Mouse (Mus musculus): ENCODE data around the gene Ctdsp1. TPM values are rescaled to one million over a fixed set of nuclear protein-coding genes. Genes with fewer than 3 reads are reported as not detected.

Gene Ctdsp1
- polyA plus RNA-seq, 1 experiment = 395 TPM

DNA sequence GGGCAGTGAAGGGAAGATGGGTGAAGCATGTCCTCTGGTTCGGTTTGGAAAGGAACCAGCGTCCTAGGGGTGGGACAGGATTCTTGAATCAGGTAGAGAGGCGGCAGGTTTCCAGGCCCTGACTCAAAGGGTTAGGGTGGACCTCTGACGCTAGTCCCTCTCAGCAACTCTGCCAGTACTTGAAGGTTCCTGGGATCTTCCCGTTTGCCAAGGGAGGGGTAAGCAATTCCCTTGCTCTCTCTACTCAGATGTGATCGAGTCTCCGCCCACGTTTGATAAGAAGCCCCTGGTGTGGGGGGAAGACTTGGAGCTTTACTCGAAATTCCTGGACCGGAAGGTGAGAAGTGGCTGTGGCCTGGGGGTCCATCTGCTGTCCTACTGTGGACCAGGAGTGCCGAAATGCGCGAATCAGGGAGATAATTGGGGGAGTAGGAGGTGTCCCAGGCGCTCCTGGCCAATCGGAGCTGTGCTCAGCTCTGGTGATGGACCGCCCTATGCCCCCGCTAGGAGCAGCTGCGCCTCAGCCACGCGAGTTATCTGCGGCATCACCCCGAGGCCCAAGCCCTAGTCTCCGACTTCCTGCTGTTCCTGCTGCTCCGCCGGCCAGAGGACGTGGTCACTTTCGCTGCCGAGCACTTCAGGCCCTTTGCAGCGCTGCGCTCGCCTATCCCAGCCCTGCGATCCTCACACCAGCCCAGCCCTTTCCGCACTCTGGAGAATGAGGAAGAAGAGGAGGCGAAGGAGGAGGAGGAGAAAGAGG is 23.2 kb upstream of the Ctdsp1 start:
- no peak for TF ChIP-seq GATA1 (IDR thresholded peaks at IDR 0.05; ENCODE audit: low read length)

DNA sequence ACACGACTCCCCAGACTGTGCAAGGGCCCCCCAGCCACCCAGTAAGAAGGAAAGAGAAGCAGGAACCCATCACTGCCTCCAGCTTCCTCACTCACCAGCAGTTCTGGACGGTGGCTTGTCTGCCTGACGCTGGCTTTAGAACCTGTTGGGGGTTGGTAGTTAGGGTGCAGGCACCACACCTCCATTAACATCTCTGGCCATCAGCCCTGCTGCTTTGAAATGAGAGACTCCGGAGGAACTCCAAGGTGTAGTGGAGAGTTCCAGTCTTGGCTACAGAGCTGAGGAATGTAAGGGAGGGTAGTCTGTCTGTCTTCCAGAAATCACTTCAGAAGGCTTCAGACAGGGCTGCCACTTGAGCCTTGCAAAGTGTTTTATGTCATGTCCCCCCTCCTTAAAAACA is 21.3 kb upstream of the Ctdsp1 start:
- no peak for TF ChIP-seq GATA1 (IDR thresholded peaks at IDR 0.05; ENCODE audit: low read length)

DNA sequence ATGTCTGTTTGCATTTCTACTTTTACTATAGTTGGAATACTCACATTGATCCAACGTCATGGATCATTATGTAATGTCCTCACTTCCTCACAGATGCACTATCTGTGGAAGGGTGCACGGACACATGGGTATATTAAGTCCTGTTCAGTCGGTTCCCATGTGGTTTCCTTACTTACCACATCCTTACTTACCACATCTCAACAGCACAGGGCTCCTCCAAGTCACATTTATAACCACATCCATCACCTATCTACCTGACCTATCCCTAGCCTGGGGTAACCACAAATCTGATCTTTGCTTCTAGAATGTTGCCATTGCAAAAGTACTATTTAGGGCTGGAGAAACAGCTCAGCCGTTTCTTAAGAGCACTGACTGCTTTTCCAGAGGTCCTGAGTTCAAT is 17.9 kb upstream of the Ctdsp1 start:
- TF ChIP-seq GATA1 (IDR thresholded peaks at IDR 0.05; ENCODE audit: low read length) = no peak

DNA sequence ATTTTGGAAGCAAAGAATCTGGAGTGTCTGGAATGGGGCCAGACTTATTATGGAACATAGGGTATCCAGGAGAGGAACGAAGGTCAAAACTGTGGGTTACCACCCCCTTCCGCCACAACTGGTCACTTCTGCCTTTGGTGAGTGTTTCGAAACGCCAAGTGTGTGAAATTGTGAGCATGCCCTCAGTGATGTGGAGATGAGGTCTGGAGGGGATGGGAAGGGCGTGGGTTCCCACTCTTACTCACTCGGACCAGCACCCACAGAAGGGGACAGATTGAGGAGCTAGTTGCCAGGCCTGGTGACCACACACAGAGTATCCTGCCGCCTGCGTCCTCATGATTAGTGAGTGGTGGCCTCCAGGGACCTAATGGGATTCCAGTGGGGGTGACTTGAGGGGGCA is 16.3 kb upstream of the Ctdsp1 start, which contains the start of gene Slc11a1:
TSS of gene Slc11a1 (plus strand) at position 216 of the 400 bp plus-strand sequence.
- no peak for TF ChIP-seq GATA1 (IDR thresholded peaks at IDR 0.05; ENCODE audit: low read length)

DNA sequence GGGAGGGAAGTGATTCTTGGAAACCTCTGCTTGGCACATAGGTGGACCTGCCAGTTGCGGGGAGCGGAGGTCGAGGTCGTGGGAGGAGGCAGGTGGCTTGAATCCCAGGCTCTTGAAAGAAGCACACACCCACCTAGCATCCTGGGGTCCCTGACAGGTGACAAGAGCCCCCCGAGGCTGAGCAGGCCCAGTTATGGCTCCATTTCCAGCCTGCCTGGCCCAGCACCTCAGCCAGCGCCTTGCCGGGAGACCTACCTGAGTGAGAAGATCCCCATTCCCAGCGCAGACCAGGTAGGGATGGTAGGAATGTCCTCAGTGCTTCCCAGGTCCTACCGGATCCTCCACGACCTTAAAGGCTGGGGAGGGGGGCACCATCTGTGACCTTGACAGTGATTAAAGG is 15.7 kb upstream of the Ctdsp1 start:
- no peak for TF ChIP-seq GATA1 (IDR thresholded peaks at IDR 0.05; ENCODE audit: low read length)

DNA sequence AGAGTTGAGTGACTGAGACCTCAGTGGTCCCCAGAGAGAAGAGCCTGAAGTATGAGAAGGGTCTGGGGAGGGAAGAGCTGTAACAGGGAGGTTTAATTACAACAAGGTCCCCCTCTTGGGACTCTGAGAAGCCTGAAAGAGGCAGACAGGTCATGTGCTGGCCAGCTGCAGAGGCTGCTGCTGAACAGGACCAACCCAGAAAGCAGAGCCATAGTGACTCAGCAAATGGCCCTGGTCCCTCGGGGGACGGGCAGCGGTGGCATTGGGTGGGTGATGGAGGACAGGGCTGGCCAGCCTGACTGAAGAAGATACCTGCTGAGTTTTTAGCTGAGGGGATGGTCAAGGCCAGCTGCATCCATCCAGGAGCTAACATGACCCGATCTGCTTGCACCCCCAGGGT is 14.9 kb upstream of the Ctdsp1 start:
- TF ChIP-seq GATA1 (IDR thresholded peaks at IDR 0.05; ENCODE audit: low read length) = no peak

DNA sequence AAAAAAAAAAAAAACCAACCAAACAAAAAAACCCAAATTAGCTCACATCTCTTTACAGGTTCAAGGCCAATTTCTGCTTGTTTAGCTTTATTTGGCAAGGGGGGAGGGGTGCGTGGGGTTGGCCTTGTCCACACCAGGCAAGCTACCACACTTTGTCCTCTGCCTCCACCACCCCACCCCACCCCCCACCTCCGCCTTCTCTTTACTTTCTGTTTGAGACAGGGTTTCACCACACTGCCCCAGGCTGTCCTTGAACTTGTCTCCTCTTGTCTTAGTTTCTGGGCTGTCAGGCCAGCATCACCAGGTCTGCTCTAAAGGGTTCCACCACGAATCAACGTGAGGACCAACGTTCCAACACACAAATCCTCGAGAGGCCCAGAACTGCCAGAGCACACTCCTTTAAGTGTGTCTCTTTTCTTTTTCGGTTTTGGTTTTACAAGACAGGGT is 12.2 kb upstream of the Ctdsp1 start:
- no peak for TF ChIP-seq GATA1 (IDR thresholded peaks at IDR 0.05; ENCODE audit: low read length)

DNA sequence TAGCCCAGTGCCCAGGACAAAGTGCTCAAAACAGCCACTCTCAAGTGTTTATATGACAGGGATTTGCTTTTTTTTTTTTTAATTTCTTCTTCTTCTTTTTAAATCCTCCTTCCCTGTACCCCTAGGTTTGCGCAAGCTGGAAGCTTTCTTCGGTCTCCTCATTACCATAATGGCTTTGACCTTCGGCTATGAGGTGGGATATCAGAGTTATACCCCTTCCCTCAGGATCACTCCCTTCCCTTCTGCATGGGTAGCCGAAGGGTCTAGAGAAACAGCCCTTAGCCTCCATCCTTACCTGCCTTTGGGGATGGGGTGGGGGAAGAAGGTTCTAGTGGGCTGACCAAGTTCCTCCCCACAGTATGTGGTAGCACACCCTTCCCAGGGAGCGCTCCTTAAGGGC is 10.8 kb upstream of the Ctdsp1 start:
- no peak for TF ChIP-seq GATA1 (IDR thresholded peaks at IDR 0.05; ENCODE audit: low read length)

DNA sequence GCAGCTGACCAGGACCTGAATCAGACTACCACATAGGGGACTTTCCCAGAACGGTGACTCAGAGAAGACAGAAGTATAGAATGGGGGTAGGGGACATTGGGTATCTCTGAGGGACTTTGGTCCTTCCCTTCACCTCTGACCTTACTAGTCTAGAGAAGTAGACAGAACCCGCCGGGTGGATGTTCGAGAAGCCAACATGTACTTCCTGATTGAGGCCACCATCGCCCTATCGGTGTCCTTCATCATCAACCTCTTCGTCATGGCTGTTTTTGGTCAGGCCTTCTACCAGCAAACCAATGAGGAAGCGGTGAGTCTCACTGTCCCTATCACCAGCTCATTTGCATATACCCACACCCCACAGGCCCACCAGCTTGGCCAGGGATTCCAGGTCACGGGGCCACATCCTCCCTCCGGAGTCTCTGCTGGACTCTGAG is 9.7 kb upstream of the Ctdsp1 start:
- no peak for TF ChIP-seq GATA1 (IDR thresholded peaks at IDR 0.05; ENCODE audit: low read length)

DNA sequence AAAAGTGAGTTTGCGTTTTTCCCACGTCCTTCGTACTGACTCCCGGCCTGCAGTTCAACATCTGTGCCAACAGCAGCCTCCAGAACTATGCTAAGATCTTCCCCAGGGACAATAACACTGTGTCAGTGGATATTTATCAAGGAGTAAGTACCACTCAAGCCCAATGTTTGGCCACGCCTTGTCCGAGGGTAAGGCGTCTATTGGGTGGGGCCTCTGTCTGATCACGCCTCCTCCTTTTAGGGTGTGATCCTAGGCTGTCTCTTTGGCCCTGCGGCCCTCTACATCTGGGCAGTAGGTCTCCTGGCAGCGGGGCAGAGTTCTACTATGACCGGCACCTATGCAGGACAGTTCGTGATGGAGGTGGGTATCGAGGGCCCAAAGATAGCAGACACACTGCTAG is 7.9 kb upstream of the Ctdsp1 start:
- TF ChIP-seq GATA1 (IDR thresholded peaks at IDR 0.05; ENCODE audit: low read length) = no peak

DNA sequence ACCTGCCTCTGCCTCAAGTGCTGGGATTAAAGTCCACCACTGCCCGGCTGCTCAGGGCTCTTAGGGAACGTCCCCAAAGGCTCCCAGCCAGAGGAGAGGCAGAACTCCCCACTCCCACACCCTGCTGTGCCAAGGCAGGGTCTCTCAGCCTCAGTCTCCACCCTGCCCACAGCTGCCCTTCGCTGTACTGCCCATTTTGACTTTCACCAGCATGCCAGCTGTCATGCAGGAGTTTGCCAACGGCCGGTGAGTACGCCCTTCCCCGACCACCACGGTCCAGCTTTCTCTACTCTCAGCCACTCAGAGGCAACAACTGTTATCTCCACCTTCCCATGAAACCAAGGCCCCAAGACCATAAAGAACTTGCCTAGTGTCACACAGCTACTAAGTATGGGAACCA is 6.8 kb upstream of the Ctdsp1 start:
- TF ChIP-seq GATA1 (IDR thresholded peaks at IDR 0.05; ENCODE audit: low read length) = no peak

DNA sequence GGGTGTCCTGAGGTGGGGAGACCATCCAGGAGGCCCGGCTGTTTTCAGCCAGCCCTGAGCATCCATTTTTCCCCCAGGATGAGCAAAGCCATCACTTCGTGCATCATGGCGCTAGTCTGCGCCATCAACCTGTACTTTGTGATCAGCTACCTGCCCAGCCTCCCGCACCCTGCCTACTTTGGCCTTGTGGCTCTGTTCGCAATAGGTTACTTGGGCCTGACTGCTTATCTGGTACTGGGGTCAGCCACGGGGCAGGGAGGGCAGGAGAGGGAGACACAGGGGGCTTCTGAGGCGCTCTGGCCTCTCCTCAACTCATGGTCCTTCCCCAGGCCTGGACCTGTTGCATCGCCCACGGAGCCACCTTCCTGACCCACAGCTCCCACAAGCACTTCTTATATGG is 6.2 kb upstream of the Ctdsp1 start:
- TF ChIP-seq GATA1 (IDR thresholded peaks at IDR 0.05; ENCODE audit: low read length) = no peak

DNA sequence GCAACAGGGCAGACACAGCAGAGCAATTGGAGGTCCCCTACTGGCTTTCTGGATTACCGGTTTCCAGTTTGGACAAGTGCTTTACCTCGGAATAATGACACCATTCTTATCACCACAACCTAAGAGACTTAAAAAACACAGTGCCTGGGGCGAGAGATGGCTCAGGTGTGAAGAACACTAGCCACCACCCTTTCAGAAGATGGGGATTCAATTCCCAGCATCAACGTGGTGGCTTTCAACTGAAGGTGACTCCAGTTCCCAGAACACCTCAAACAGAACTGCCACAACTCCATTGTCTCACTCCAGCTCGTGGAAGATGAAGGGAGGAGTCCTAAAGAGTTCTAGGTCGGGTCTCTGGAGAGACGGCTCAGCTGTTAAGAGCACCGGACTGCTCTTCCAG is 5.8 kb upstream of the Ctdsp1 start:
- TF ChIP-seq GATA1 (IDR thresholded peaks at IDR 0.05; ENCODE audit: low read length) = no peak

DNA sequence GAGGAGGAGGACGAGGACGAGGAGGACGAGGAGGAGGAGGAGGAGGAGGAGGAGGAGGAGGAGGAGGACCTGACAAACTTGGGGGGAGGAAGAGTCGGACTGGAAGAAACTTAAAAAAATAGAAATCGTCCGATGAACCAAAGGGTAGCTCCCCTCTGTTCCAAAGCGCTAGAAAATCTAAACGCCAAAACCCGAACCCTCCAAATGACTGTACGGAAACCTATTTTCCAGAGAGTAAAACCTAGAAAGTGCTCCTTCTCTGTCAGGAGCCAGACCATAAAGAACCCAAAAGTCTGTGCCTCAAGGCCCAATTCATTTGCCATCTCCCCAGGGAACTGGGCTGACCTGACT is 5.0 kb upstream of the Ctdsp1 start:
- TF ChIP-seq GATA1 (IDR thresholded peaks at IDR 0.05; ENCODE audit: low read length) = no peak

DNA sequence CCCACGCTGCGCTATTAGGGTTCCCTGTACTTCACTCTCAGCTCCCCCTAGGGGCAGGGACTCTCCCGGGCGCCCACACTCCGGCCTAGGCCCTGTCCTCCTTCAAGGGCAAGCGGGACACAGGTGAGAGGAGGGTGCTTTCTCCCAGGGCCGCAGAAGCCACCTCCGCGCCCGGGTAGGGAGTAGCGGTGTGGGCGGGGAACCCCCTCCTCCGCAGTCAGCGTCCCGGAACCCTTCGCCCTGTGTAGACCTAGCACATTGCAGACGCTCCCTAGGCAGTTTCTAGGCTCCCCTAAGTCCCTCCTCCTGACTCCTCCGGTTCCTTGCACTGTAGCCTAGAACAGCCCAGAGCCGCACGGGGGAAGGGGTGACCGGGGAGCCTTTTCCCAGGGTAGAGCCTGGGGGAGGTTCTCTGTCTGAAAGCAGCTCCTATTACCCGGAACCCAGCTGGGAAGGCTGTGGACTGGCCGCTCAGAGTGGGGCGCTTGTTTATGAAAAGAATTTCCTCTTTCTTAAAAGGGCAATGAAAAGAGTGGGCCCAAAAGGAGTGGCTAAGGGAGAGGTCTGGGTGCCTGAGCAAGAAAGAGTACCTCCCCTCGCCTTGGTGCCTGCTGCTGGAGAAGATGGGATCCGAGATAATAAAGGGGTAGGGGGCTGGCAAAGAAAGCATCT is 4.5 kb upstream of the Ctdsp1 start:
- TF ChIP-seq GATA1 (IDR thresholded peaks at IDR 0.05; ENCODE audit: low read length) = no peak

DNA sequence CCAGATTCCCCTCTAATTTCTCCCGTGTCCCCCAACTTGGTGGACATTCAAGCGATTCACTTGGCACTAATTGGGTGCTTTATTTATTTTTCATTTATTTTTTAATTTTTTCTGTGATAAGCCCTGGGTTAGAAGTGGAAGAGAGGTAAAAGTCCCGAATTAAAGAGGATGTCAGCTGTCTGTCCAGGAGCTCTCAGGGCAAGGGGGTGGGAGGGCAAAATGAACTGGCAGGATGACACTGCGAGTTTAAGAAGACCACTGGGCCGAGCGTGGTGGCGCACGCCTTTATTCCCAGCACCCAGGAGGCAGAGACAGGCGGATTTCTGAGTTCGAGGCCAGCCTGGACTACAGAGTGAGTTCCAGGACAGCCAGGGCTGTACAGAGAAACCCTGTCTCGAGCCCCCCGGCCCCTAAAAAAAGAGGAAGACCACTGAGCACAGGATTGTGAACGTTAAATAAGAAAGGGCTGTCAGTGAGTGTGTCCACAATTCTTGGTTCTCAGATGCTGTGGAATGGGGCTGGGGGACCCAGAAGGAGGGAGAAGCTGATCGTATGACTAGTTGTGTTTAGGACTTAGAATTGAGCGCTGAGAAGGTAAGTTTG is 3.8 kb upstream of the Ctdsp1 start:
- TF ChIP-seq GATA1 (IDR thresholded peaks at IDR 0.05; ENCODE audit: low read length) = no peak

All from G1E-ER4 (cell line).